Mouse (Mus musculus) erythroblast, embryonic 14.5 days (primary cell): Measurements from ENCODE around the gene Ifitm1.

ENCODE experiments used
- GATA1 ChIP-seq: IDR thresholded peaks from 2 replicates; pipeline ENCODE4 v1.6.1; 2012; ENCODE audit warnings: low read length, inconsistent platforms, mixed read lengths
- TAL1 ChIP-seq: IDR thresholded peaks from 3 replicates; pipeline ENCODE4 v1.6.1; 2012; ENCODE audit warnings: low read length, inconsistent platforms, mixed read lengths

GRCm38 (mm10) chr7:141019028-141019427 is 52.0 kb downstream of the Ifitm1 start:
- no peak for TF ChIP-seq GATA1
- TF ChIP-seq TAL1 = no peak
